Comparison of ENCODE assay signal across 28 mouse cellular contexts in the genomic region with DNA sequence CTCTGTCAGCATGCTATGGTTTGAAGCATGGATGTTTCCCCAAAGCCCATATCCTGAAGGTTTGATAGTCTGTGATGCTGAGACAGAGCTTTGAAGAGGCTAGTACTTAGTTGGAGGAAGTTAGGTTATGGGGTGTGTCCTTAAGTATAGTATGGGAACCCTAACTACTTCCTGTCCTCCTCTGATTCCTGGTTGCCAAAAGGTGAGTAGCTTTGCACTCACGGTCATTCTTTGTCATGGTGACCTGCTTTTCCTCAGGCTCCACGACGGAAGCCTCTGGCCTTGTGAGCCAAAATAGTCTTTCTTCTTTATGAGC. TPM values are rescaled to one million over a fixed set of nuclear protein-coding genes. Genes with fewer than 3 reads are reported as not detected.
DNase-seq lines count a peak whose midpoint lies in the region; ATAC-seq and TF ChIP-seq lines count a peak whose summit lies in the region.
"Had no signal": no experiment of that assay in that cellular context is flagged by ENCODE, and none has a peak within 500 bp of the region (broad histone marks: within the 10 kb centered on the region; RNA-seq: fewer than 3 reads in every experiment).

No protein-coding gene starts in this region.

- peak overlapping the region; percentile 93 for H3K27ac ChIP-seq in MEL (ENCODE audit: control insufficient read depth, low read depth, low read length)
- peak overlapping the region; percentile 82 for H3K27ac ChIP-seq in bone marrow macrophage, adult 2 months (ENCODE audit: insufficient read depth, low read depth, low read length)
- H3K27ac ChIP-seq in liver, embryonic 16.5 days (ENCODE audit: low read length), result peak overlapping the region; percentile 100
- H3K27ac ChIP-seq in forebrain, embryonic 16.5 days (ENCODE audit: low read length), result no peak overlapping the region
- H3K27ac ChIP-seq in cerebellum, adult 2 months (ENCODE audit: insufficient read depth, low read length), result no peak overlapping the region
- H3K27ac ChIP-seq: hindbrain, embryonic 10.5 days; kidney, embryonic 15.5 days; layer of hippocampus, adult 2 months; left cerebral cortex, adult 2 months; limb, embryonic 12.5 days; neural tube, embryonic 13.5 days; stomach, embryonic 15.5 days had no signal

- no peak overlapping the region for H3K4me3 ChIP-seq in MEL (ENCODE audit: control insufficient read depth in 1 of 2, insufficient read depth in 1 of 2, low read depth in 2 of 2, low read length in 2 of 2)
- no peak overlapping the region for H3K4me3 ChIP-seq in bone marrow macrophage, adult 2 months (ENCODE audit: insufficient read depth, low read length)
- no peak overlapping the region for H3K4me3 ChIP-seq in liver, embryonic 16.5 days (ENCODE audit: low read depth, low read length)
- no peak overlapping the region for H3K4me3 ChIP-seq in forebrain, embryonic 16.5 days (replicated peaks; ENCODE audit: low read length)
- no peak overlapping the region for H3K4me3 ChIP-seq in cerebellum, adult 2 months (replicated peaks; ENCODE audit: insufficient read depth, low read depth, low read length)
- H3K4me3 ChIP-seq: hindbrain, embryonic 10.5 days; kidney, embryonic 15.5 days; layer of hippocampus, adult 2 months; left cerebral cortex, adult 2 months; limb, embryonic 12.5 days; neural tube, embryonic 13.5 days; stomach, embryonic 15.5 days had no signal

- H3K9ac ChIP-seq in MEL (ENCODE audit: control insufficient read depth, low read depth, low read length, poor library complexity, severe bottlenecking), result no peak overlapping the region
- no peak overlapping the region; the same call in 1 of the 2 replicates for H3K9ac ChIP-seq in liver, embryonic 16.5 days (ENCODE audit: low read depth, low read length)
- no peak overlapping the region for H3K9ac ChIP-seq in forebrain, embryonic 16.5 days (replicated peaks; ENCODE audit: low read depth, low read length)
- H3K9ac ChIP-seq: kidney, embryonic 15.5 days; limb, embryonic 12.5 days; neural tube, embryonic 13.5 days; stomach, embryonic 15.5 days had no signal

- no peak for ATAC-seq in liver, embryonic 16.5 days (ENCODE audit: low read depth)
- peak; percentile 16 for ATAC-seq in megakaryocyte progenitor cell, adult 5-6 weeks (replicated peaks; ENCODE audit: poor library complexity)
- ATAC-seq in forebrain, embryonic 16.5 days, result no peak
- ATAC-seq: hindbrain, embryonic 16.5 days; lung, postnatal 0 days; Patski had no signal

- H3K79me2 ChIP-seq in MEL (ENCODE audit: control insufficient read depth, insufficient read depth, low read length, poor library complexity), result no peaks in the 10 kb centered on the region

- peak overlapping the region; percentile 78; the same call in 1 of the 2 replicates for H3K4me2 ChIP-seq in liver, embryonic 16.5 days (ENCODE audit: low read depth, low read length)
- H3K4me2 ChIP-seq in forebrain, embryonic 16.5 days (ENCODE audit: low read length), result no peak overlapping the region
- H3K4me2 ChIP-seq: kidney, embryonic 15.5 days; limb, embryonic 12.5 days; midbrain, embryonic 11.5 days; neural tube, embryonic 13.5 days; stomach, embryonic 15.5 days had no signal

- TF ChIP-seq CTCF in MEL (IDR thresholded peaks at IDR 0.05 in 2 of 3, conservative IDR thresholded peaks at IDR 0.05 in 1 of 3; ENCODE audit: control insufficient read depth in 1 of 3, insufficient read depth in 1 of 3, low read depth in 2 of 3, low read length in 3 of 3, poor library complexity in 1 of 3, severe bottlenecking in 1 of 3), result no peak
- TF ChIP-seq CTCF in bone marrow macrophage, adult 2 months (IDR thresholded peaks at IDR 0.05; ENCODE audit: low read depth, low read length), result no peak
- TF ChIP-seq CTCF in cerebellum, adult 2 months (IDR thresholded peaks at IDR 0.05; ENCODE audit: borderline replicate concordance, insufficient read depth, low read depth, low read length), result no peak

- TF ChIP-seq EP300 in MEL (IDR thresholded peaks at IDR 0.05; ENCODE audit: low read depth in 1 of 2, low read length in 2 of 2), result 0 out of 4 replicates have a peak, but pooled peaks of 1 of the 2 experiments have one; percentile 3

- TF ChIP-seq POLR2A in MEL (IDR thresholded peaks at IDR 0.05; ENCODE audit: control insufficient read depth in 1 of 2, insufficient read depth in 1 of 2, low read depth in 1 of 2, low read length in 2 of 2, poor library complexity in 1 of 2), result no peak; a peak in 1 of 4 replicates
- TF ChIP-seq POLR2A in bone marrow macrophage, adult 2 months (IDR thresholded peaks at IDR 0.05; ENCODE audit: borderline replicate concordance, low read depth, low read length), result no peak
- no peak for TF ChIP-seq POLR2A in cerebellum, adult 2 months (IDR thresholded peaks at IDR 0.05; ENCODE audit: borderline replicate concordance, insufficient read depth, low read length)

- TF ChIP-seq RAD21 in MEL (IDR thresholded peaks at IDR 0.05; ENCODE audit: low read depth, low read length), result no peak

- H3K36me3 ChIP-seq in MEL (ENCODE audit: control insufficient read depth in 1 of 2, insufficient read depth in 2 of 2, low read length in 2 of 2), result peaks cover 0 to 10% of the 10 kb centered on the region in 2 experiments; a peak in 2 of 4 replicates
- no peaks in the 10 kb centered on the region for H3K36me3 ChIP-seq in liver, embryonic 16.5 days (ENCODE audit: control insufficient read depth, insufficient read depth)
- H3K36me3 ChIP-seq in forebrain, embryonic 16.5 days (ENCODE audit: control insufficient read depth, insufficient read depth), result no peaks in the 10 kb centered on the region
- H3K36me3 ChIP-seq: hindbrain, embryonic 10.5 days; kidney, embryonic 15.5 days; limb, embryonic 12.5 days; neural tube, embryonic 13.5 days; stomach, embryonic 15.5 days had no signal

- 77% methylated on average over 3 of the region's 3 CpGs for WGBS in liver, embryonic 16.5 days (ENCODE audit: insufficient replicate concordance)
- 90% methylated on average over 3 of the region's 3 CpGs for WGBS in forebrain, embryonic 16.5 days
- 89% methylated on average over 3 of the region's 3 CpGs for WGBS in cerebellum, adult 2 months

- DNase-seq in MEL (ENCODE audit: low read depth, low spot score), result peak; percentile 52
- no peak for DNase-seq in cerebellum, adult 2 months
- DNase-seq in gastrocnemius, adult 18-20 months (ENCODE audit: low spot score), result no peak
- DNase-seq: B cell, adult 2 months; cerebellum, adult 11-12 months; cerebellum, postnatal 10 days; gastrocnemius, postnatal 14 days; heart, postnatal 14 days; kidney, adult 18-20 months; kidney, postnatal 25 days; lung, adult 18-20 months; lung, postnatal 4 days; thymus, postnatal 25 days had no signal

- H3K9me3 ChIP-seq in MEL (replicated peaks; ENCODE audit: insufficient read depth, low read length), result no peaks in the 10 kb centered on the region
- no peaks in the 10 kb centered on the region for H3K9me3 ChIP-seq in liver, embryonic 16.5 days (replicated peaks; ENCODE audit: control insufficient read depth, low read length)
- no peaks in the 10 kb centered on the region for H3K9me3 ChIP-seq in forebrain, embryonic 16.5 days (ENCODE audit: control insufficient read depth, low read length)
- H3K9me3 ChIP-seq: hindbrain, embryonic 10.5 days; kidney, embryonic 15.5 days; neural tube, embryonic 13.5 days; stomach, embryonic 15.5 days had no signal

- H3K27me3 ChIP-seq in MEL (ENCODE audit: control insufficient read depth in 1 of 2, insufficient read depth in 2 of 2, low read length in 2 of 2), result no peaks in the 10 kb centered on the region
- H3K27me3 ChIP-seq in liver, embryonic 16.5 days (ENCODE audit: control insufficient read depth, insufficient read depth, low read depth, low read length), result no peaks in the 10 kb centered on the region
- no peaks in the 10 kb centered on the region for H3K27me3 ChIP-seq in forebrain, embryonic 16.5 days (replicated peaks; ENCODE audit: control insufficient read depth, insufficient read depth, low read length)
- no peaks in the 10 kb centered on the region for H3K27me3 ChIP-seq in cerebellum, adult 2 months (ENCODE audit: control insufficient read depth, insufficient read depth, low read length)
- H3K27me3 ChIP-seq: kidney, embryonic 15.5 days; limb, embryonic 12.5 days; neural tube, embryonic 13.5 days; Patski; stomach, embryonic 15.5 days had no signal

- peaks cover 2 to 17% of the 10 kb centered on the region in 2 experiments for H3K4me1 ChIP-seq in MEL (ENCODE audit: control insufficient read depth in 1 of 2, insufficient read depth in 2 of 2, low read length in 2 of 2)
- H3K4me1 ChIP-seq in bone marrow macrophage, adult 2 months (ENCODE audit: control insufficient read depth, insufficient read depth, low read length), result peaks cover 23% of the 10 kb centered on the region
- H3K4me1 ChIP-seq in liver, embryonic 16.5 days (ENCODE audit: control insufficient read depth, low read depth, low read length), result peaks cover 27% of the 10 kb centered on the region
- no peaks in the 10 kb centered on the region for H3K4me1 ChIP-seq in forebrain, embryonic 16.5 days (replicated peaks; ENCODE audit: control insufficient read depth, insufficient read depth, low read length)
- no peaks in the 10 kb centered on the region for H3K4me1 ChIP-seq in cerebellum, adult 2 months (ENCODE audit: control insufficient read depth, insufficient read depth, low read length)
- H3K4me1 ChIP-seq: hindbrain, embryonic 10.5 days; kidney, embryonic 15.5 days; neural tube, embryonic 13.5 days; stomach, embryonic 15.5 days had no signal

RNA-seq across cellular contexts. Expression of gene Selenof, which starts 58.8 kb away (rescaled TPM):
- 307 and 316 TPM in 2 replicates for total RNA-seq in MEL (2012; rRNA removed)
- polyA plus RNA-seq in MEL (2012; ENCODE audit: insufficient read depth in 1 of 2, insufficient read length in 2 of 2, low read depth in 1 of 2, low replicate concordance in 2 of 2, missing spikeins in 1 of 2), result 1,000 to 10,000 TPM in 1 of 2 experiments, 100 to 1,000 TPM in 1; 265 to 1,760 TPM
- 327 and 351 TPM in 2 replicates for polyA plus RNA-seq in bone marrow macrophage, adult 2 months (2012; ENCODE audit: insufficient read depth, insufficient read length, missing spikeins)
- polyA plus RNA-seq in liver, embryonic 16.5 days (2015; fragmentation: Nextera tagmentation; extraction: Ambion mirVana), result 272 and 287 TPM in 2 replicates
- 542 and 574 TPM in 2 replicates for total RNA-seq in megakaryocyte progenitor cell, adult 5-6 weeks (2015)
- 723 and 819 TPM in 2 replicates for total RNA-seq in megakaryocyte progenitor cell, adult 5-6 weeks (2017)
- 538 and 568 TPM in 2 replicates for polyA plus RNA-seq in forebrain, embryonic 16.5 days (2015; fragmentation: Nextera tagmentation; extraction: Ambion mirVana)
- polyA plus RNA-seq in cerebellum, adult 2 months (2012; rRNA removed), result 285 and 301 TPM in 2 replicates
- 100 to 1,000 TPM; 109 to 111 TPM for total RNA-seq in gastrocnemius, adult 18-20 months (2021)

RNA-seq across cellular contexts. Expression of gene Hs2st1, which starts 58.9 kb away (rescaled TPM):
- 13.5 and 13.6 TPM in 2 replicates for total RNA-seq in MEL (2012; rRNA removed)
- polyA plus RNA-seq in MEL (2012; ENCODE audit: insufficient read depth in 1 of 2, insufficient read length in 2 of 2, low read depth in 1 of 2, low replicate concordance in 2 of 2, missing spikeins in 1 of 2), result 10 to 100 TPM in 1 of 2 experiments, not detected in 1; 16.1 TPM
- polyA plus RNA-seq in bone marrow macrophage, adult 2 months (2012; ENCODE audit: insufficient read depth, insufficient read length, missing spikeins), result 27.7 and 31.0 TPM in 2 replicates
- polyA plus RNA-seq in liver, embryonic 16.5 days (2015; fragmentation: Nextera tagmentation; extraction: Ambion mirVana), result 1.4 and 1.6 TPM in 2 replicates
- 14.2 and 15.7 TPM in 2 replicates for total RNA-seq in megakaryocyte progenitor cell, adult 5-6 weeks (2015)
- 11.8 and 14.7 TPM in 2 replicates for total RNA-seq in megakaryocyte progenitor cell, adult 5-6 weeks (2017)
- polyA plus RNA-seq in forebrain, embryonic 16.5 days (2015; fragmentation: Nextera tagmentation; extraction: Ambion mirVana), result 16.3 and 17.7 TPM in 2 replicates
- 15.2 and 15.4 TPM in 2 replicates for polyA plus RNA-seq in cerebellum, adult 2 months (2012; rRNA removed)
- total RNA-seq in gastrocnemius, adult 18-20 months (2021), result 10 to 100 TPM; 10.8 to 12.5 TPM

Comparison
In these comparisons a context has a peak if more than half of its experiments do, and no peak if none do; other contexts are left out.
1. H3K27ac ChIP-seq: peak in MEL (single experiment), bone marrow macrophage, adult 2 months (single experiment) and liver, embryonic 16.5 days (single experiment); none in forebrain, embryonic 16.5 days (single experiment) and cerebellum, adult 2 months (single experiment).